ENCODE assay signal across 32 mouse cellular contexts in genomic region chr2:77720806-77721205, GRCm38 (mm10).
"Had no signal": no experiment of that assay in that cellular context is flagged by ENCODE, and none has a peak within 500 bp of the region (broad histone marks: within the 10 kb centered on the region; RNA-seq: fewer than 3 reads in every experiment).

No protein-coding gene starts in this region.

- H3K4me2 ChIP-seq: limb, embryonic 12.5 days; limb, embryonic 13.5 days; limb, embryonic 15.5 days; liver, embryonic 11.5 days; liver, embryonic 12.5 days; liver, embryonic 13.5 days; liver, embryonic 15.5 days; lung, embryonic 14.5 days; lung, embryonic 15.5 days; midbrain, embryonic 11.5 days; midbrain, embryonic 12.5 days; midbrain, embryonic 13.5 days; midbrain, embryonic 15.5 days; neural tube, embryonic 12.5 days had no signal

- H3K36me3 ChIP-seq: limb, embryonic 10.5 days; limb, embryonic 12.5 days; limb, embryonic 13.5 days; limb, embryonic 15.5 days; liver, embryonic 12.5 days; liver, embryonic 13.5 days; liver, embryonic 15.5 days; lung, embryonic 15.5 days; midbrain, embryonic 10.5 days; midbrain, embryonic 12.5 days; midbrain, embryonic 13.5 days; midbrain, embryonic 15.5 days; neural tube, embryonic 12.5 days had no signal

- ATAC-seq: liver, embryonic 12.5 days; liver, postnatal 0 days; lung, postnatal 0 days; midbrain, embryonic 13.5 days; midbrain, embryonic 15.5 days; midbrain, embryonic 16.5 days had no signal

- H3K4me1 ChIP-seq: limb, embryonic 10.5 days; limb, embryonic 12.5 days; limb, embryonic 13.5 days; limb, embryonic 15.5 days; liver, embryonic 12.5 days; liver, embryonic 13.5 days; liver, embryonic 15.5 days; lung, embryonic 15.5 days; midbrain, embryonic 10.5 days; midbrain, embryonic 12.5 days; midbrain, embryonic 13.5 days; midbrain, embryonic 15.5 days; neural tube, embryonic 12.5 days had no signal

- H3K4me3 ChIP-seq: limb, embryonic 10.5 days; limb, embryonic 12.5 days; limb, embryonic 13.5 days; limb, embryonic 15.5 days; liver, embryonic 12.5 days; liver, embryonic 13.5 days; liver, embryonic 15.5 days; lung, embryonic 15.5 days; megakaryocyte, embryonic 14.5 days; midbrain, embryonic 10.5 days; midbrain, embryonic 12.5 days; midbrain, embryonic 13.5 days; midbrain, embryonic 15.5 days; myocyte; neural tube, embryonic 12.5 days had no signal

- H3K9me3 ChIP-seq: limb, embryonic 10.5 days; limb, embryonic 12.5 days; limb, embryonic 13.5 days; limb, embryonic 15.5 days; liver, embryonic 12.5 days; liver, embryonic 13.5 days; liver, embryonic 15.5 days; lung, embryonic 15.5 days; midbrain, embryonic 10.5 days; midbrain, embryonic 12.5 days; midbrain, embryonic 13.5 days; midbrain, embryonic 15.5 days; neural tube, embryonic 12.5 days had no signal

- DNase-seq: left cerebral cortex, postnatal 4 days; liver; liver, embryonic 13.5 days; liver, postnatal 0 days; lung, adult 18-20 months; lung, adult 2 months; lung, embryonic 14.5 days; lung, postnatal 10 days; lung, postnatal 14 days; lung, postnatal 36 days; lung, postnatal 4 days; midbrain, embryonic 14.5 days had no signal

- H3K27ac ChIP-seq: limb, embryonic 10.5 days; limb, embryonic 12.5 days; limb, embryonic 13.5 days; limb, embryonic 15.5 days; liver, embryonic 12.5 days; liver, embryonic 13.5 days; liver, embryonic 14.5 days; liver, embryonic 15.5 days; lung, embryonic 15.5 days; macrophage; midbrain, embryonic 10.5 days; midbrain, embryonic 12.5 days; midbrain, embryonic 13.5 days; midbrain, embryonic 15.5 days; neural tube, embryonic 12.5 days had no signal

- H3K9ac ChIP-seq: limb, embryonic 12.5 days; limb, embryonic 13.5 days; limb, embryonic 15.5 days; liver, embryonic 12.5 days; liver, embryonic 13.5 days; liver, embryonic 14.5 days; liver, embryonic 15.5 days; liver, postnatal 0 days; lung, embryonic 14.5 days; lung, embryonic 15.5 days; midbrain, embryonic 12.5 days; midbrain, embryonic 13.5 days; midbrain, embryonic 15.5 days; neural tube, embryonic 12.5 days had no signal

- H3K27me3 ChIP-seq: limb, embryonic 12.5 days; limb, embryonic 13.5 days; limb, embryonic 15.5 days; liver, embryonic 12.5 days; liver, embryonic 13.5 days; liver, embryonic 15.5 days; lung, embryonic 15.5 days; megakaryocyte, embryonic 14.5 days; midbrain, embryonic 12.5 days; midbrain, embryonic 13.5 days; midbrain, embryonic 15.5 days; neural tube, embryonic 12.5 days had no signal
